Mouse (Mus musculus) CH12.LX (cell line): ENCODE data around the gene Wdr4. TPM values are rescaled to one million over a fixed set of nuclear protein-coding genes. Genes with fewer than 3 reads are reported as not detected.

ENCODE experiments used
- DNase-seq: peaks from one replicate; pipeline ENCODE4 v3.0.0-alpha.2; 2013; ENCODE audit errors: extremely low read depth
- H3K27ac ChIP-seq: 2 replicates; pipeline ENCODE4 v1.5.1; 2012; ENCODE audit warnings: low read depth, mild to moderate bottlenecking, control low read depth, moderate library complexity; ENCODE audit not compliant: insufficient read depth
- H3K27me3 ChIP-seq: replicated peaks from 2 replicates; pipeline ENCODE3; 2012; ENCODE audit warnings: inconsistent platforms
- H3K36me3 ChIP-seq, 2 experiments: replicated peaks in 1 of 2; 2 replicates each; pipeline versions ENCODE3 to v1.6.1; 2012; ENCODE audit warnings: inconsistent platforms in 1 of 2, low read length in 1 of 2, mild to moderate bottlenecking in 1 of 2, mixed read lengths in 1 of 2, moderate library complexity in 1 of 2; ENCODE audit not compliant: control insufficient read depth in 1 of 2, insufficient read depth in 1 of 2
- H3K4me1 ChIP-seq, 2 experiments: 2 replicates each; pipeline ENCODE4 v1.6.1; 2012; ENCODE audit warnings: inconsistent platforms in 1 of 2, moderate library complexity in 1 of 2; ENCODE audit not compliant: insufficient read depth in 2 of 2, control insufficient read depth in 1 of 2
- H3K4me2 ChIP-seq: 2 replicates; pipeline ENCODE4 v1.6.1; 2012; ENCODE audit warnings: low read depth, mild to moderate bottlenecking, control low read depth; ENCODE audit not compliant: poor library complexity, insufficient read depth, severe bottlenecking
- H3K4me3 ChIP-seq, 3 experiments: fragments of 150-350 bp in 1 of 3; sonication (generic) in 1 of 3; replicated peaks in 1 of 3; 2 replicates each; pipeline versions ENCODE3 to v1.5.1; 2011 to 2012; ENCODE audit warnings: low read depth in 2 of 3, low read length in 2 of 3, mild to moderate bottlenecking in 2 of 3, moderate library complexity in 2 of 3, control low read depth in 1 of 3, improper control_type of control experiment in 1 of 3, inconsistent platforms in 1 of 3, mixed read lengths in 1 of 3; ENCODE audit not compliant: poor library complexity in 1 of 3
- H3K79me2 ChIP-seq: replicated peaks from 2 replicates; pipeline ENCODE4 v1.6.1; 2012; ENCODE audit warnings: mild to moderate bottlenecking, moderate library complexity; ENCODE audit not compliant: control insufficient read depth, poor library complexity, insufficient read depth, severe bottlenecking; ENCODE audit errors: extremely low read depth
- H3K9ac ChIP-seq: 2 replicates; pipeline ENCODE4 v1.6.1; 2012; ENCODE audit warnings: low read depth, mild to moderate bottlenecking, control low read depth, moderate library complexity; ENCODE audit not compliant: insufficient read depth
- H3K9me3 ChIP-seq: replicated peaks from 2 replicates; pipeline ENCODE3; 2012; ENCODE audit warnings: low read length, inconsistent platforms, mixed read lengths
- CHD1 ChIP-seq: IDR thresholded peaks from 2 replicates; pipeline ENCODE4 v1.6.1; 2012; ENCODE audit warnings: low read depth, low read length, improper control_type of control experiment, inconsistent platforms
- CHD2 ChIP-seq: IDR thresholded peaks from 2 replicates; pipeline ENCODE4 v1.6.1; 2011; ENCODE audit warnings: low read length, improper control_type of control experiment
- CTCF ChIP-seq, 2 experiments: IDR thresholded peaks in 1 of 2; conservative IDR thresholded peaks in 1 of 2; 2 replicates each; pipeline ENCODE4 v1.5.1; 2011 to 2012; ENCODE audit warnings: low read depth in 2 of 2, low read length in 2 of 2, improper control_type of control experiment in 1 of 2, inconsistent platforms in 1 of 2, mild to moderate bottlenecking in 1 of 2, moderate library complexity in 1 of 2
- ELF1 ChIP-seq: IDR thresholded peaks from 2 replicates; pipeline ENCODE4 v1.6.1; 2014; ENCODE audit warnings: low read depth, mild to moderate bottlenecking, inconsistent platforms, low read length, improper control_type of control experiment
- EP300 ChIP-seq: IDR thresholded peaks from 2 replicates; pipeline ENCODE4 v1.6.1; 2011; ENCODE audit warnings: low read length, improper control_type of control experiment
- MAX ChIP-seq: IDR thresholded peaks from 2 replicates; pipeline ENCODE4 v1.6.1; 2011; ENCODE audit warnings: low read length, improper control_type of control experiment
- MXI1 ChIP-seq: IDR thresholded peaks from 2 replicates; pipeline ENCODE4 v1.6.1; 2011; ENCODE audit warnings: mild to moderate bottlenecking, low read depth, low read length, improper control_type of control experiment
- MYC ChIP-seq: IDR thresholded peaks from 2 replicates; pipeline ENCODE4 v1.6.1; 2011; ENCODE audit warnings: low read depth, mild to moderate bottlenecking, improper control_type of control experiment, low read length
- NELFE ChIP-seq: IDR thresholded peaks from 2 replicates; pipeline ENCODE4 v1.6.1; 2011; ENCODE audit warnings: low read depth, low read length, improper control_type of control experiment
- NRF1 ChIP-seq: IDR thresholded peaks from 2 replicates; pipeline ENCODE4 v1.6.1; 2014; ENCODE audit warnings: low read depth, mild to moderate bottlenecking, inconsistent platforms, low read length, improper control_type of control experiment, moderate library complexity
- POLR2A ChIP-seq: IDR thresholded peaks from 2 replicates; pipeline ENCODE4 v1.6.1; 2011; ENCODE audit warnings: low read depth, mild to moderate bottlenecking, improper control_type of control experiment, low read length
- POLR2AphosphoS2 ChIP-seq: IDR thresholded peaks from 2 replicates; pipeline ENCODE4 v1.6.1; 2011; ENCODE audit warnings: low read depth, low read length, improper control_type of control experiment
- SIN3A ChIP-seq: IDR thresholded peaks from 2 replicates; pipeline ENCODE4 v1.6.1; 2012; ENCODE audit warnings: low read length, improper control_type of control experiment, inconsistent platforms
- SMC3 ChIP-seq: IDR thresholded peaks from 2 replicates; pipeline ENCODE4 v1.6.1; 2011; ENCODE audit warnings: low read depth, low read length, improper control_type of control experiment
- TBP ChIP-seq: conservative IDR thresholded peaks from 2 replicates; pipeline ENCODE4 v1.6.1; 2011; ENCODE audit warnings: low read depth, low read length, improper control_type of control experiment
- UBTF ChIP-seq: IDR thresholded peaks from 2 replicates; pipeline ENCODE4 v1.6.1; 2012; ENCODE audit warnings: low read depth, mild to moderate bottlenecking, inconsistent platforms, low read length, improper control_type of control experiment, moderate library complexity
- USF2 ChIP-seq: conservative IDR thresholded peaks from 2 replicates; pipeline ENCODE4 v1.6.1; 2011; ENCODE audit warnings: low read depth, low read length, improper control_type of control experiment
- ZC3H11A ChIP-seq: IDR thresholded peaks from 2 replicates; pipeline ENCODE4 v1.6.1; 2012; ENCODE audit warnings: low read depth, mild to moderate bottlenecking, inconsistent platforms, low read length, improper control_type of control experiment
- dilution Hi-C: fragments of 300-500 bp; cut with MboI; formaldehyde crosslinking; loops from 2 replicates; pipeline ENCODE4 v1.14.3; 2020; ENCODE audit warnings: low sequenced_read_pairs; ENCODE audit not compliant: extremely low pct_unique_long_range_greater_than_20kb, extremely low pct_ligation_motif_present
- in situ Hi-C: fragments of 300-500 bp; cut with MboI; formaldehyde crosslinking; loops from 3 replicates; pipeline ENCODE4 v1.14.3; 2019; ENCODE audit warnings: low sequenced_read_pairs, low pct_ligation_motif_present, low pct_unique_long_range_greater_than_20kb, mixed read lengths
- polyA plus RNA-seq: library from polyadenylated mRNA; unstranded; fragments of >175 nt; gene quantifications from 2 replicates; pipeline ENCODE4 v1.2.1, GENCODE M21; 2012; ENCODE audit warnings: low read depth; ENCODE audit not compliant: insufficient read length
- total RNA-seq, 2 experiments: library from RNA; depleted of rRNA; stranded (reverse); fragments of 300-350 nt in 1 of 2; fragments of >200 nt in 1 of 2; gene quantifications; 2 replicates each; pipeline ENCODE4 v1.2.3; 2012 to 2014

Gene Wdr4
- total and polyA plus RNA-seq, 3 experiments = 48.3 to 56.2 (median 51.4) TPM

GRCm38 (mm10) chr17:31566276-31566675, 46.5 kb upstream of the Wdr4 start:
- peaks cover 7 to 27% of the 10 kb centered on the region in 2 experiments for H3K4me1 ChIP-seq
- no peak overlapping the region for H3K27ac ChIP-seq
- H3K36me3 ChIP-seq = peaks cover 0 to 18% of the 10 kb centered on the region in 2 experiments
- no peaks in the 10 kb centered on the region for H3K27me3 ChIP-seq
- no peak for TF ChIP-seq POLR2AphosphoS2
- no peak for TF ChIP-seq MYC
- TF ChIP-seq CTCF (conservative IDR thresholded peaks at IDR 0.05 in 1 of 2, IDR thresholded peaks at IDR 0.05 in 1 of 2; ENCODE audit: low read depth in 2 of 2, low read length in 2 of 2) = no peak
- TF ChIP-seq SIN3A = no peak
- no peak for TF ChIP-seq TBP
- no peak for TF ChIP-seq ELF1
- no peak for TF ChIP-seq SMC3
- no peak for TF ChIP-seq CHD2
- no peak for TF ChIP-seq EP300
- no peak for TF ChIP-seq MAX
- TF ChIP-seq CHD1 = no peak
- TF ChIP-seq MXI1 = no peak
- no peak for TF ChIP-seq ZC3H11A
- TF ChIP-seq USF2 = no peak
- no peak for TF ChIP-seq NRF1
- dilution Hi-C loops = no loop called here
- DNase-seq = no peak
- H3K4me2 ChIP-seq = peak overlapping the region; percentile 95
- H3K79me2 ChIP-seq = peaks cover 25% of the 10 kb centered on the region
- H3K9me3 ChIP-seq = no peaks in the 10 kb centered on the region
- peak overlapping the region in 2 of 3 experiments; percentile 31 to 85 for H3K4me3 ChIP-seq
- H3K9ac ChIP-seq = peak overlapping the region; percentile 92
- in situ Hi-C loops = no loop called here

GRCm38 (mm10) chr17:31565141-31566056, 45.6 kb upstream of the Wdr4 start:
- dilution Hi-C loops = no loop called here
- peak; percentile 47 for DNase-seq
- TF ChIP-seq POLR2A (peak; percentile 55; the same call in 1 of the 2 replicates), NELFE (no peak), MXI1 (peak; percentile 45; the same call in 1 of the 2 replicates), CTCF (conservative IDR thresholded peaks at IDR 0.05 in 1 of 2, IDR thresholded peaks at IDR 0.05 in 1 of 2; ENCODE audit: low read depth in 2 of 2, low read length in 2 of 2) (0 out of 4 replicates have a peak, but pooled peaks of 1 of the 2 experiments have one; percentile 2), UBTF (no peak)
- TF ChIP-seq, all 38 proteins: peak for 3

More at GRCm38 (mm10) chr17:31565141-31566056, 45.6 kb upstream of the Wdr4 start:
- Histone ChIP-seq H3K4me2 (peak overlapping the region; percentile 95), H3K9me3 (no peaks in the 10 kb centered on the region), H3K27ac (peak overlapping the region; percentile 74), H3K36me3 (peaks cover 0 to 18% of the 10 kb centered on the region in 2 experiments), H3K4me3 (peak overlapping the region; percentile 70 to 100 (median 85)), H3K9ac (peak overlapping the region; percentile 92), H3K27me3 (no peaks in the 10 kb centered on the region), H3K79me2 (peaks cover 25% of the 10 kb centered on the region), H3K4me1 (peaks cover 7 to 27% of the 10 kb centered on the region in 2 experiments)
- in situ Hi-C loops = no loop called here
